Mouse (Mus musculus) lung, postnatal 0 days (tissue): ENCODE results near the gene Sgms1.

Experiments used
- CTCF ChIP-seq: IDR thresholded peaks from 2 replicates; pipeline ENCODE4 v1.5.1; 2016; ENCODE audit warnings: antibody characterized with exemption, mild to moderate bottlenecking
- EP300 ChIP-seq: IDR thresholded peaks from 2 replicates; pipeline ENCODE4 v1.6.1; 2016; ENCODE audit warnings: antibody characterized with exemption, mild to moderate bottlenecking, control low read depth

DNA sequence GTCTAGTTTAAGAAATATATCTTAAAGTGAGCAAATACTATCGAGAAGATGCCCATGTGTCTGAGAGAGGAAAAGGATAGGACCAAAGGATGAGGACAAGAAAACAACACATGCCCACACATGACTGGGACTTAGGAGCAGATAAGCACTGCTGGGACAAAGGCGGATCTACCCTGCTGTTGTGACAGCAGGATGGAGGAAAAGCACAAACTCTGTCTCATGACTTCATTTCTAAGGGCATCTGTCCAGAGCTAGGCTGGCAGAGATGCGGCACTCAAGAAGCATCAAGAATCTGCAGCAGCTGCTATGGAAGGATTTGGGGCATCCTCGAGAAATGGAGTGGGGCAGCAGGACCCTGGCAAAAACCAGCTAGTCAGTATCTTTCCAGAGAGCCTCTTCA, 109.1 kb downstream of the Sgms1 start:
- TF ChIP-seq CTCF (no peak), EP300 (no peak)
